Mouse (Mus musculus): ENCODE results near the gene Gin1. TPM values are rescaled to one million over a fixed set of nuclear protein-coding genes. Genes with fewer than 3 reads are reported as not detected.

The Gin1 gene
- 10.4 and 10.8 TPM in 2 replicates for polyA plus RNA-seq (2015; fragmentation: Nextera tagmentation; extraction: Ambion mirVana)

- ATAC-seq (ENCODE audit: low FRiP score, low TSS enrichment) (peak; percentile 99), DNase-seq (ENCODE audit: low spot score) (peak; percentile 97)
- H3K36me3 ChIP-seq (ENCODE audit: control insufficient read depth, insufficient read depth, low read length), result no peaks in the 10 kb centered on the region
- H3K27ac ChIP-seq (replicated peaks), result peak within 1 kb of the TSS; percentile 89
- peak; percentile 77 for TF ChIP-seq EP300 (optimal IDR thresholded peaks at IDR 0.05)
- TF ChIP-seq CTCF (IDR thresholded peaks at IDR 0.05; ENCODE audit: low read depth), result peak; percentile 65
- under 1% methylated on average over 65 of the region's 66 CpGs for WGBS
- no peaks in the 10 kb centered on the region for H3K27me3 ChIP-seq (ENCODE audit: control insufficient read depth, insufficient read depth, low read length)
- H3K4me2 ChIP-seq (replicated peaks; ENCODE audit: low read depth), result peak within 1 kb of the TSS; percentile 84
- H3K4me3 ChIP-seq (ENCODE audit: low read depth, low read length), result peak within 1 kb of the TSS; percentile 95
- H3K4me1 ChIP-seq (replicated peaks; ENCODE audit: control insufficient read depth, insufficient read depth), result peaks cover 2% of the 10 kb centered on the region; the same call in 1 of the 2 replicates
- H3K9ac ChIP-seq (ENCODE audit: low read length), result peak within 1 kb of the TSS; percentile 87
- H3K9me3 ChIP-seq (ENCODE audit: control insufficient read depth, low read length), result no peaks in the 10 kb centered on the region
These were observed at the start of gene Gin1, which contains the start of gene Ppip5k2 for GRCm38 (mm10) chr1:97769904-97770753. TSS of gene Gin1 (plus strand) at chr1:97770172. TSS of gene Ppip5k2 (minus strand) at chr1:97770411.

DNA sequence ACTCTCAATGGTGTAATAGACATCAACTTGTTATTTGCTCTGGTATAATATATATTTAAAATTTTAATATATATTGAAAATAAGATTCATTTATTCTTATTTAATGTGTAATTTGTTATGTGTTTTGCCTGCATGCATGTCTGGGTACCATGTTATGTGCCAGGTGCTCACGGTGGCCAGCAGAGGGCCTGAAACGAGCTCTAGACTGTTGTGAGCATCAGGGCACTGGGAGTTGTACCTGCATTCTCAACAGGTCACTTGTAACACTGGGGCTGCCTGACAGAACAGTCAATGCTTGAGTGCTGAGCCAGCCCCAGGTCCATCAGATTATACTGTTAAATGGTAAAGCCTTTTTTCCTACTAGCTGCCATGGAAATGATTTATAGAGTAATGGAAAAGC lies 43.2 kb upstream of the Gin1 start:
- peak; percentile 23 for DNase-seq (ENCODE audit: low spot score)
- TF ChIP-seq EP300 (optimal IDR thresholded peaks at IDR 0.05), result no peak
- TF ChIP-seq CTCF (IDR thresholded peaks at IDR 0.05; ENCODE audit: low read depth), result peak; percentile 59
- H3K36me3 ChIP-seq (ENCODE audit: control insufficient read depth, insufficient read depth, low read length), result no peaks in the 10 kb centered on the region; the same call in none of the 2 replicates
- H3K27me3 ChIP-seq (ENCODE audit: control insufficient read depth, insufficient read depth, low read length), result no peaks in the 10 kb centered on the region
- H3K9ac ChIP-seq (ENCODE audit: low read length), result no peak overlapping the region
- no peak overlapping the region for H3K4me2 ChIP-seq (replicated peaks; ENCODE audit: low read depth)
- H3K9me3 ChIP-seq (ENCODE audit: control insufficient read depth, low read length), result no peaks in the 10 kb centered on the region
- H3K4me1 ChIP-seq (replicated peaks; ENCODE audit: control insufficient read depth, insufficient read depth), result no peaks in the 10 kb centered on the region
- H3K27ac ChIP-seq (replicated peaks), result no peak overlapping the region
- no peak overlapping the region for H3K4me3 ChIP-seq (ENCODE audit: low read depth, low read length)
- no peak for ATAC-seq (ENCODE audit: low FRiP score, low TSS enrichment)
- WGBS, result 74% methylated on average over 2 of the region's 2 CpGs

GRCm38 (mm10) chr1:97729339-97729738 lies 40.6 kb upstream of the Gin1 start:
- Histone ChIP-seq H3K4me1 (replicated peaks; ENCODE audit: control insufficient read depth, insufficient read depth) (no peaks in the 10 kb centered on the region), H3K4me2 (replicated peaks; ENCODE audit: low read depth) (no peak overlapping the region), H3K27ac (replicated peaks) (no peak overlapping the region), H3K9me3 (ENCODE audit: control insufficient read depth, low read length) (no peaks in the 10 kb centered on the region), H3K36me3 (ENCODE audit: control insufficient read depth, insufficient read depth, low read length) (no peaks in the 10 kb centered on the region; the same call in 1 of the 2 replicates), H3K27me3 (ENCODE audit: control insufficient read depth, insufficient read depth, low read length) (no peaks in the 10 kb centered on the region), H3K4me3 (ENCODE audit: low read depth, low read length) (no peak overlapping the region), H3K9ac (ENCODE audit: low read length) (no peak overlapping the region)
- DNase-seq (ENCODE audit: low spot score), result no peak
- 37% methylated on average over 1 of the region's 1 CpGs for WGBS
- no peak for TF ChIP-seq CTCF (IDR thresholded peaks at IDR 0.05; ENCODE audit: low read depth)
- no peak for TF ChIP-seq EP300 (optimal IDR thresholded peaks at IDR 0.05)
- no peak for ATAC-seq (ENCODE audit: low FRiP score, low TSS enrichment)

- DNase-seq (ENCODE audit: low spot score), result no peak
- H3K9me3 ChIP-seq (ENCODE audit: control insufficient read depth, low read length), result no peaks in the 10 kb centered on the region
- no peak overlapping the region for H3K4me3 ChIP-seq (ENCODE audit: low read depth, low read length)
- no peaks in the 10 kb centered on the region for H3K27me3 ChIP-seq (ENCODE audit: control insufficient read depth, insufficient read depth, low read length)
- H3K4me1 ChIP-seq (replicated peaks; ENCODE audit: control insufficient read depth, insufficient read depth), result no peaks in the 10 kb centered on the region
- no peak for ATAC-seq (ENCODE audit: low FRiP score, low TSS enrichment)
- peaks cover 12% of the 10 kb centered on the region; the same call in 1 of the 2 replicates for H3K36me3 ChIP-seq (ENCODE audit: control insufficient read depth, insufficient read depth, low read length)
- H3K27ac ChIP-seq (replicated peaks), result no peak overlapping the region
- H3K4me2 ChIP-seq (replicated peaks; ENCODE audit: low read depth), result no peak overlapping the region
- TF ChIP-seq CTCF (IDR thresholded peaks at IDR 0.05; ENCODE audit: low read depth) (no peak), EP300 (optimal IDR thresholded peaks at IDR 0.05) (no peak)
- no peak overlapping the region for H3K9ac ChIP-seq (ENCODE audit: low read length)
- 97% methylated on average over 1 of the region's 1 CpGs for WGBS
These were observed 26.9 kb upstream of the Gin1 start for GRCm38 (mm10) chr1:97743063-97743462.

GRCm38 (mm10) chr1:97745712-97746111 lies 24.3 kb upstream of the Gin1 start:
- no peak for TF ChIP-seq EP300 (optimal IDR thresholded peaks at IDR 0.05)
- no peak for TF ChIP-seq CTCF (IDR thresholded peaks at IDR 0.05; ENCODE audit: low read depth)
- H3K4me2 ChIP-seq (replicated peaks; ENCODE audit: low read depth), result no peak overlapping the region
- DNase-seq (ENCODE audit: low spot score) (no peak), ATAC-seq (ENCODE audit: low FRiP score, low TSS enrichment) (no peak)
- H3K27ac ChIP-seq (replicated peaks), result no peak overlapping the region
- H3K9ac ChIP-seq (ENCODE audit: low read length), result no peak overlapping the region
- WGBS, result 91% methylated on average over 4 of the region's 4 CpGs
- no peaks in the 10 kb centered on the region for H3K4me1 ChIP-seq (replicated peaks; ENCODE audit: control insufficient read depth, insufficient read depth)
- H3K9me3 ChIP-seq (ENCODE audit: control insufficient read depth, low read length), result no peaks in the 10 kb centered on the region
- no peak overlapping the region for H3K4me3 ChIP-seq (ENCODE audit: low read depth, low read length)
- no peaks in the 10 kb centered on the region for H3K27me3 ChIP-seq (ENCODE audit: control insufficient read depth, insufficient read depth, low read length)
- H3K36me3 ChIP-seq (ENCODE audit: control insufficient read depth, insufficient read depth, low read length), result peaks cover 10% of the 10 kb centered on the region; the same call in 1 of the 2 replicates

DNA sequence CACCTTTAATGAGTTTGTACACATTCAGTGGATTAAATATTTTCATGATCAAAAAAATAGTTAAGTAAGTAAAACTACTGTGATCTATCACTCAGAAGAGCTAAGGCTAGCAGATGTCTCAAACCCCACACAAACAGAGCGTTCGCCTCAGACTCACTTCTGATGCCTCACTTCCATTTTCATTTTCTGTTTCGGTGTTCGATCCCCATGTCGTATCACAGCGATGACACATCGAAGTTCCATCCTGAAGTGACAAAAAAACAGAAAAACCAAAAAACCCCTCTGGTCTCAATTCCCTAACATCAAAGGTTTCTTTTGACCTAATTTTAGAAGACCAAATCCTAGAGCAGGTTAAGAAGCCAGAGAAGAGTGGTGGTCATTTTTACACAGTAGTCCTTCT lies 23.7 kb upstream of the Gin1 start:
- Histone ChIP-seq H3K36me3 (ENCODE audit: control insufficient read depth, insufficient read depth, low read length) (peaks cover 7% of the 10 kb centered on the region; the same call in 1 of the 2 replicates), H3K9me3 (ENCODE audit: control insufficient read depth, low read length) (no peaks in the 10 kb centered on the region), H3K27ac (replicated peaks) (no peak overlapping the region), H3K27me3 (ENCODE audit: control insufficient read depth, insufficient read depth, low read length) (no peaks in the 10 kb centered on the region), H3K4me3 (ENCODE audit: low read depth, low read length) (no peak overlapping the region), H3K9ac (ENCODE audit: low read length) (no peak overlapping the region), H3K4me1 (replicated peaks; ENCODE audit: control insufficient read depth, insufficient read depth) (no peaks in the 10 kb centered on the region), H3K4me2 (replicated peaks; ENCODE audit: low read depth) (no peak overlapping the region)
- ATAC-seq (ENCODE audit: low FRiP score, low TSS enrichment), result no peak
- DNase-seq (ENCODE audit: low spot score), result no peak
- TF ChIP-seq CTCF (IDR thresholded peaks at IDR 0.05; ENCODE audit: low read depth), result no peak
- no peak for TF ChIP-seq EP300 (optimal IDR thresholded peaks at IDR 0.05)
- WGBS, result 95% methylated on average over 7 of the region's 7 CpGs

Data from stomach, postnatal 0 days (tissue).